Mouse (Mus musculus) bone marrow, adult 2 months (tissue): ENCODE measurements around the gene Scin.

Experiments used
- CTCF ChIP-seq: fragments of 200-500 bp; IDR thresholded peaks from 2 replicates; pipeline ENCODE4 v1.5.1; 2011; ENCODE audit warnings: low read length, control low read depth; ENCODE audit not compliant: control insufficient read depth, insufficient read depth
- POLR2A ChIP-seq: fragments of 200-500 bp; IDR thresholded peaks from 2 replicates; pipeline ENCODE4 v1.6.1; 2011; ENCODE audit warnings: low read depth, mild to moderate bottlenecking, control low read depth, low read length, borderline replicate concordance; ENCODE audit not compliant: control insufficient read depth

- TF ChIP-seq POLR2A (no peak), CTCF (no peak)
Measured at GRCm38 (mm10) chr12:40116214-40116613, 17.8 kb downstream of the Scin start.
